In genomic region chr16:85092644-85093091, GRCm38 (mm10) we compare ENCODE assay signal across 9 mouse cellular contexts.
DNase-seq lines count a peak whose midpoint lies in the region; ATAC-seq and TF ChIP-seq lines count a peak whose summit lies in the region.
"Had no signal": no experiment of that assay in that cellular context is flagged by ENCODE, and none has a peak within 500 bp of the region (broad histone marks: within the 10 kb centered on the region; RNA-seq: fewer than 3 reads in every experiment).

No protein-coding gene starts in this region.

- H3K27ac ChIP-seq in hindbrain, embryonic 15.5 days (replicated peaks), result peak overlapping the region; percentile 40; the same call in 1 of the 2 replicates
- no peak overlapping the region for H3K27ac ChIP-seq in midbrain, embryonic 10.5 days (replicated peaks)

- no peaks in the 10 kb centered on the region for H3K9me3 ChIP-seq in hindbrain, embryonic 15.5 days
- no peaks in the 10 kb centered on the region for H3K9me3 ChIP-seq in midbrain, embryonic 10.5 days (replicated peaks)

- CTCF ChIA-PET in Patski (lab: Charles Lee), result interaction anchor here (1.0 to 1.9 kb wide), 2 partner anchors 9 to 54 kb away, joined by 3 to 7 read pairs; no protein-coding TSS in a partner anchor

- H3K9ac ChIP-seq in hindbrain, embryonic 15.5 days, result no peak overlapping the region

- no peak overlapping the region for H3K4me2 ChIP-seq in hindbrain, embryonic 15.5 days
- H3K4me2 ChIP-seq: heart, embryonic 11.5 days had no signal

- H3K36me3 ChIP-seq in hindbrain, embryonic 15.5 days, result no peaks in the 10 kb centered on the region
- H3K36me3 ChIP-seq in midbrain, embryonic 10.5 days, result peaks cover 8% of the 10 kb centered on the region; the same call in 1 of the 2 replicates
- H3K36me3 ChIP-seq: G1E had no signal

- in situ Hi-C loops in Patski (cut with MboI; ENCODE audit: low pct_unique_long_range_greater_than_20kb), result no loop called here

- DNase-seq in Patski (ENCODE audit: low read depth, low spot score), result peak; percentile 49
- DNase-seq in embryo, embryonic 10 days (ENCODE audit: low spot score), result peak; percentile 54
- DNase-seq in midbrain, embryonic 10.5 days (ENCODE audit: low spot score), result peak; percentile 48
- DNase-seq in c-Kit-positive CD71-positive TER-119-positive erythroid progenitor cells, embryonic 14.5 days (ENCODE audit: low spot score), result no peak
- no peak for DNase-seq in layer of hippocampus, postnatal 10 days (ENCODE audit: low spot score in 2 of 2)
- DNase-seq in heart, postnatal 14 days, result no peak

- no peak overlapping the region for H3K4me3 ChIP-seq in hindbrain, embryonic 15.5 days
- no peak overlapping the region for H3K4me3 ChIP-seq in midbrain, embryonic 10.5 days

- no peak for TF ChIP-seq CTCF in Patski (IDR thresholded peaks at IDR 0.05)

- ATAC-seq in Patski, result peak; percentile 83
- ATAC-seq in hindbrain, embryonic 15.5 days (ENCODE audit: low FRiP score, low read depth), result peak; percentile 28; the same call in 1 of the 2 replicates

- POLR2A ChIA-PET in Patski (lab: Charles Lee), result interaction anchor here (1.6 kb wide), 1 partner anchor 81 kb away, joined by 3 read pairs; the partner anchor contains the start of gene App

- H3K4me1 ChIP-seq in hindbrain, embryonic 15.5 days (replicated peaks), result peaks cover 76% of the 10 kb centered on the region
- peaks cover 69% of the 10 kb centered on the region for H3K4me1 ChIP-seq in midbrain, embryonic 10.5 days

- no peaks in the 10 kb centered on the region for H3K27me3 ChIP-seq in Patski
- no peaks in the 10 kb centered on the region for H3K27me3 ChIP-seq in hindbrain, embryonic 15.5 days
- 0 out of 2 replicates have a peak, but pooled peaks cover 3% of the 10 kb centered on the region for H3K27me3 ChIP-seq in midbrain, embryonic 10.5 days (ENCODE audit: low read depth, poor library complexity, severe bottlenecking)

- 22% methylated on average over 9 of the region's 9 CpGs for WGBS in hindbrain, embryonic 15.5 days
- whole genome bisulfite sequencing in midbrain, embryonic 10.5 days, result 29% methylated on average over 9 of the region's 9 CpGs

- intact Hi-C loops in heart, postnatal 14 days (cut with DNase I), result no loop called here

Comparison
In these comparisons a context has a peak if more than half of its experiments do, and no peak if none do; other contexts are left out.
1. DNase-seq: peak in Patski (single experiment), embryo, embryonic 10 days (single experiment) and midbrain, embryonic 10.5 days (single experiment); none in c-Kit-positive CD71-positive TER-119-positive erythroid progenitor cells, embryonic 14.5 days (single experiment), layer of hippocampus, postnatal 10 days (0 of 2) and heart, postnatal 14 days (0 of 2).